ENCODE assay signal across 22 mouse cellular contexts in genomic region chr2:128067596-128067995, GRCm38 (mm10). TPM values are rescaled to one million over a fixed set of nuclear protein-coding genes. Genes with fewer than 3 reads are reported as not detected.
DNase-seq lines count a peak whose midpoint lies in the region; ATAC-seq lines count a peak whose summit lies in the region.
"Had no signal": no experiment of that assay in that cellular context is flagged by ENCODE, and none has a peak within 500 bp of the region (broad histone marks: within the 10 kb centered on the region; RNA-seq: fewer than 3 reads in every experiment).

No protein-coding gene starts in this region.

- WGBS in forebrain, embryonic 10.5 days = 78% methylated on average over 7 of the region's 7 CpGs
- 91% methylated on average over 7 of the region's 7 CpGs for WGBS in forebrain, embryonic 13.5 days

- no peak overlapping the region for H3K9ac ChIP-seq in forebrain, embryonic 13.5 days
- H3K9ac ChIP-seq: forebrain, embryonic 15.5 days; heart, embryonic 13.5 days; hindbrain, embryonic 14.5 days had no signal

- no peak overlapping the region for H3K4me2 ChIP-seq in forebrain, embryonic 13.5 days
- H3K4me2 ChIP-seq: forebrain, embryonic 15.5 days; heart, embryonic 13.5 days; hindbrain, embryonic 14.5 days had no signal

- H3K36me3 ChIP-seq in forebrain, embryonic 10.5 days (replicated peaks) = no peaks in the 10 kb centered on the region
- no peaks in the 10 kb centered on the region for H3K36me3 ChIP-seq in forebrain, embryonic 13.5 days (ENCODE audit: poor library complexity, severe bottlenecking)
- H3K36me3 ChIP-seq: forebrain, embryonic 15.5 days; heart, embryonic 13.5 days had no signal

- H3K9me3 ChIP-seq in forebrain, embryonic 10.5 days = no peaks in the 10 kb centered on the region
- H3K9me3 ChIP-seq in forebrain, embryonic 13.5 days (replicated peaks) = no peaks in the 10 kb centered on the region
- H3K9me3 ChIP-seq: forebrain, embryonic 15.5 days; heart, embryonic 13.5 days had no signal

- 0 out of 2 replicates have a peak overlapping the region, but pooled peaks have one; percentile 20 for H3K27ac ChIP-seq in forebrain, embryonic 10.5 days
- no peak overlapping the region for H3K27ac ChIP-seq in forebrain, embryonic 13.5 days
- H3K27ac ChIP-seq: forebrain, embryonic 15.5 days; heart, embryonic 13.5 days; hindbrain, embryonic 14.5 days; hindbrain, postnatal 0 days had no signal

- intact Hi-C loops in left cerebral cortex, postnatal 4 days (cut with DNase I) = no loop called here
- intact Hi-C loops in left cerebral cortex, postnatal 25 days (cut with DNase I) = no loop called here

- no peak for ATAC-seq in forebrain, embryonic 13.5 days
- ATAC-seq: CD4-positive, CD25-positive, alpha-beta regulatory T cell, adult 4 months; forebrain, embryonic 15.5 days; hindbrain, postnatal 0 days; inflammation-experienced regulatory T-cells, adult 6 months; intestine, embryonic 16.5 days had no signal

- no peak overlapping the region for H3K4me3 ChIP-seq in forebrain, embryonic 10.5 days
- no peak overlapping the region for H3K4me3 ChIP-seq in forebrain, embryonic 13.5 days
- H3K4me3 ChIP-seq: forebrain, embryonic 15.5 days; heart, embryonic 13.5 days had no signal

- H3K4me1 ChIP-seq in forebrain, embryonic 10.5 days = peaks cover 4% of the 10 kb centered on the region; the same call in 1 of the 2 replicates
- H3K4me1 ChIP-seq in forebrain, embryonic 13.5 days = no peaks in the 10 kb centered on the region
- H3K4me1 ChIP-seq: forebrain, embryonic 15.5 days; heart, embryonic 13.5 days had no signal

- no peaks in the 10 kb centered on the region for H3K27me3 ChIP-seq in forebrain, embryonic 10.5 days (ENCODE audit: poor library complexity, severe bottlenecking)
- H3K27me3 ChIP-seq in forebrain, embryonic 13.5 days = no peaks in the 10 kb centered on the region
- H3K27me3 ChIP-seq: forebrain, embryonic 15.5 days had no signal

- peak; percentile 84 to 85 for DNase-seq in cerebellum, postnatal 14 days
- no peak for DNase-seq in cerebellum, adult 9-10 months
- no peak for DNase-seq in forebrain, embryonic 10.5 days (ENCODE audit: extremely low spot score, low spot score)
- DNase-seq in left cerebral cortex, postnatal 4 days = peak; percentile 46
- no peak for DNase-seq in left cerebral cortex, postnatal 25 days (ENCODE audit: low spot score in 2 of 2)
- no peak for DNase-seq in ovary, postnatal 36 days (ENCODE audit: low spot score)
- DNase-seq: adrenal gland, adult 2 months; adrenal gland, postnatal 14 days; gastrocnemius, postnatal 14 days; heart, adult 18-20 months; heart, postnatal 14 days; heart, postnatal 4 days; kidney, adult 18-20 months; kidney, adult 9 months had no signal

RNA-seq across cellular contexts. Expression of gene Bcl2l11, which starts 58.2 kb away (rescaled TPM):
- polyA plus RNA-seq in forebrain, embryonic 10.5 days (2016; fragmentation: Nextera tagmentation; extraction: Ambion mirVana) = 22.1 and 26.3 TPM in 2 replicates
- 11.0 and 12.1 TPM in 2 replicates for polyA plus RNA-seq in forebrain, embryonic 13.5 days (2015; fragmentation: Nextera tagmentation; extraction: Ambion mirVana)
- 1 to 10 TPM; 7.1 to 8.9 TPM for total RNA-seq in left cerebral cortex, postnatal 4 days (2021)
- 1 to 10 TPM; 6.3 to 9.4 TPM for total RNA-seq in left cerebral cortex, postnatal 25 days (2021)

Comparison
In these comparisons a context has a peak if more than half of its experiments do, and no peak if none do; other contexts are left out.
1. DNase-seq: peak in cerebellum, postnatal 14 days (2 of 2) and left cerebral cortex, postnatal 4 days (single experiment); none in cerebellum, adult 9-10 months (single experiment), forebrain, embryonic 10.5 days (single experiment), left cerebral cortex, postnatal 25 days (0 of 2) and ovary, postnatal 36 days (single experiment).